Mouse (Mus musculus) midbrain, embryonic 10.5 days (tissue): ENCODE results near the gene Olfr288. TPM values are rescaled to one million over a fixed set of nuclear protein-coding genes. Genes with fewer than 3 reads are reported as not detected.
A peak's percentile ranks its signal among the peaks of the same experiment; 100 is the strongest.

Source experiments
- DNase-seq: peaks from one replicate; pipeline ENCODE4 v3.0.0-alpha.2; 2017; ENCODE audit warnings: low spot score
- H3K27ac ChIP-seq: fragments of 300-500 bp; sonication (generic); replicated peaks from 2 replicates; pipeline ENCODE4 v1.5.1; 2016; ENCODE audit warnings: mild to moderate bottlenecking
- H3K27me3 ChIP-seq: fragments of 300-500 bp; sonication (generic); 2 replicates; pipeline ENCODE4 v1.6.1; 2016; ENCODE audit warnings: low read depth, mild to moderate bottlenecking; ENCODE audit not compliant: poor library complexity, severe bottlenecking
- H3K36me3 ChIP-seq: fragments of 300-500 bp; sonication (generic); 2 replicates; pipeline ENCODE4 v1.6.1; 2016; ENCODE audit warnings: mild to moderate bottlenecking, moderate library complexity
- H3K4me1 ChIP-seq: fragments of 300-500 bp; sonication (generic); 2 replicates; pipeline ENCODE4 v1.6.1; 2016
- H3K4me3 ChIP-seq: fragments of 300-500 bp; sonication (generic); 2 replicates; pipeline ENCODE4 v1.5.1; 2016; ENCODE audit warnings: mild to moderate bottlenecking, moderate library complexity
- H3K9me3 ChIP-seq: fragments of 300-500 bp; sonication (generic); replicated peaks from 2 replicates; pipeline ENCODE4 v1.6.1; 2016; ENCODE audit warnings: mild to moderate bottlenecking
- WGBS: fragments of 180-500 bp; shearing (Covaris S2); methylation state at CpG from one replicate; pipeline ENCODE4 v1.1.7; 2016; 5-methylcytosine and 5-hydroxymethylcytosine counted together
- polyA plus RNA-seq: library from polyadenylated mRNA; unstranded; fragments of >200 nt; fragmentation: Nextera tagmentation; extraction: Ambion mirVana; gene quantifications from 2 replicates; pipeline ENCODE4 v1.2.1, GENCODE M21; 2016

Gene Olfr288
- polyA plus RNA-seq, 1 experiment from 2014 or later: not detected

GRCm38 (mm10) chr15:98180567-98181131 is 14.7 kb downstream of the Olfr288 start:
- peak overlapping the region; percentile 65 for H3K4me3 ChIP-seq
- no peak for DNase-seq
- H3K27ac ChIP-seq: peak overlapping the region; percentile 83
- WGBS: 5% methylated on average over 26 of the region's 26 CpGs
- peaks cover 18% of the 10 kb centered on the region for H3K27me3 ChIP-seq
- no peaks in the 10 kb centered on the region for H3K36me3 ChIP-seq
- H3K9me3 ChIP-seq: no peaks in the 10 kb centered on the region
- peaks cover 10% of the 10 kb centered on the region for H3K4me1 ChIP-seq

GRCm38 (mm10) chr15:98177320-98177719 is 18.0 kb downstream of the Olfr288 start:
- H3K27ac ChIP-seq: no peak overlapping the region
- WGBS: 76% methylated on average over 3 of the region's 3 CpGs
- H3K36me3 ChIP-seq: no peaks in the 10 kb centered on the region
- peaks cover 10% of the 10 kb centered on the region for H3K4me1 ChIP-seq
- H3K4me3 ChIP-seq: no peak overlapping the region
- H3K27me3 ChIP-seq: peaks cover 41% of the 10 kb centered on the region
- no peak for DNase-seq
- H3K9me3 ChIP-seq: no peaks in the 10 kb centered on the region

- peaks cover 23% of the 10 kb centered on the region for H3K4me1 ChIP-seq
- H3K27me3 ChIP-seq: peaks cover 60% of the 10 kb centered on the region
- WGBS: 43% methylated on average over 8 of the region's 8 CpGs
- DNase-seq: no peak
- no peak overlapping the region for H3K4me3 ChIP-seq
- H3K36me3 ChIP-seq: no peaks in the 10 kb centered on the region
- H3K27ac ChIP-seq: no peak overlapping the region
- no peaks in the 10 kb centered on the region for H3K9me3 ChIP-seq
Measured at GRCm38 (mm10) chr15:98173821-98174220, 21.5 kb downstream of the Olfr288 start.

GRCm38 (mm10) chr15:98172113-98172512 is 23.2 kb downstream of the Olfr288 start:
- H3K4me1 ChIP-seq: peaks cover 40% of the 10 kb centered on the region
- no peaks in the 10 kb centered on the region for H3K36me3 ChIP-seq
- 79% methylated on average over 5 of the region's 5 CpGs for WGBS
- DNase-seq: no peak
- no peaks in the 10 kb centered on the region for H3K9me3 ChIP-seq
- H3K4me3 ChIP-seq: no peak overlapping the region
- H3K27ac ChIP-seq: no peak overlapping the region
- peaks cover 74% of the 10 kb centered on the region for H3K27me3 ChIP-seq

- Histone ChIP-seq H3K36me3 (no peaks in the 10 kb centered on the region), H3K9me3 (no peaks in the 10 kb centered on the region), H3K27me3 (peaks cover 78% of the 10 kb centered on the region), H3K4me1 (peaks cover 49% of the 10 kb centered on the region), H3K4me3 (no peak overlapping the region; the same call in 1 of the 2 replicates), H3K27ac (no peak overlapping the region)
- DNase-seq: no peak
- WGBS: 81% methylated on average over 9 of the region's 9 CpGs
Measured at GRCm38 (mm10) chr15:98170917-98171316, 24.4 kb downstream of the Olfr288 start.

GRCm38 (mm10) chr15:98170365-98170764 is 25.0 kb downstream of the Olfr288 start:
- peaks cover 84% of the 10 kb centered on the region for H3K27me3 ChIP-seq
- H3K9me3 ChIP-seq: no peaks in the 10 kb centered on the region
- no peak overlapping the region for H3K27ac ChIP-seq
- H3K4me1 ChIP-seq: peaks cover 49% of the 10 kb centered on the region
- peak overlapping the region; percentile 67; the same call in 1 of the 2 replicates for H3K4me3 ChIP-seq
- H3K36me3 ChIP-seq: no peaks in the 10 kb centered on the region
- WGBS: 45% methylated on average over 7 of the region's 7 CpGs
- no peak for DNase-seq

GRCm38 (mm10) chr15:98168622-98169004 is 26.7 kb downstream of the Olfr288 start:
- Histone ChIP-seq H3K9me3 (no peaks in the 10 kb centered on the region), H3K4me1 (peaks cover 49% of the 10 kb centered on the region), H3K4me3 (peak overlapping the region; percentile 67), H3K27me3 (peaks cover 79% of the 10 kb centered on the region), H3K27ac (peak overlapping the region; percentile 89), H3K36me3 (no peaks in the 10 kb centered on the region)
- WGBS: 2% methylated on average over 19 of the region's 19 CpGs
- no peak for DNase-seq

GRCm38 (mm10) chr15:98167645-98168621 is 27.4 kb downstream of the Olfr288 start:
- DNase-seq: peak; percentile 94
- no peaks in the 10 kb centered on the region for H3K36me3 ChIP-seq
- under 1% methylated on average over 69 of the region's 69 CpGs for WGBS
- peaks cover 73% of the 10 kb centered on the region for H3K27me3 ChIP-seq
- peaks cover 49% of the 10 kb centered on the region for H3K4me1 ChIP-seq
- H3K27ac ChIP-seq: peak overlapping the region; percentile 89
- no peaks in the 10 kb centered on the region for H3K9me3 ChIP-seq
- H3K4me3 ChIP-seq: peak overlapping the region; percentile 67

- H3K4me3 ChIP-seq: peak within 1 kb of the TSS; percentile 67
- peak within 1 kb of the TSS; percentile 89 for H3K27ac ChIP-seq
- no peaks in the 10 kb centered on the region for H3K9me3 ChIP-seq
- no peaks in the 10 kb centered on the region for H3K36me3 ChIP-seq
- peak; percentile 28 for DNase-seq
- peaks cover 65% of the 10 kb centered on the region for H3K27me3 ChIP-seq
- H3K4me1 ChIP-seq: peaks cover 49% of the 10 kb centered on the region
- WGBS: 2% methylated on average over 16 of the region's 18 CpGs
Measured at GRCm38 (mm10) chr15:98166963-98167644, 28.2 kb downstream of the Olfr288 start, which contains the start of gene Ccdc184. Ccdc184 (plus strand) TSS chr15:98167158.

GRCm38 (mm10) chr15:98165525-98165924 is 29.8 kb downstream of the Olfr288 start, which contains the start of gene Asb8:
Asb8 (minus strand) TSS chr15:98165625.
- Histone ChIP-seq H3K4me3 (no peak within 1 kb of the TSS; the same call in 1 of the 2 replicates), H3K36me3 (no peaks in the 10 kb centered on the region), H3K27ac (no peak within 1 kb of the TSS), H3K9me3 (no peaks in the 10 kb centered on the region), H3K4me1 (peaks cover 53% of the 10 kb centered on the region), H3K27me3 (peaks cover 49% of the 10 kb centered on the region)
- DNase-seq: no peak
- WGBS: 89% methylated on average over 5 of the region's 5 CpGs

- Histone ChIP-seq H3K27me3 (peaks cover 20% of the 10 kb centered on the region), H3K27ac (no peak overlapping the region), H3K36me3 (no peaks in the 10 kb centered on the region), H3K9me3 (no peaks in the 10 kb centered on the region), H3K4me1 (peaks cover 29% of the 10 kb centered on the region), H3K4me3 (no peak overlapping the region)
- 85% methylated on average over 4 of the region's 4 CpGs for WGBS
- DNase-seq: no peak
Measured at GRCm38 (mm10) chr15:98162561-98162960, 32.8 kb downstream of the Olfr288 start.

GRCm38 (mm10) chr15:98161026-98161805 is 34.1 kb downstream of the Olfr288 start:
- peaks cover 15% of the 10 kb centered on the region for H3K27me3 ChIP-seq
- H3K36me3 ChIP-seq: no peaks in the 10 kb centered on the region
- 0 out of 2 replicates have a peak overlapping the region, but pooled peaks have one; percentile 13 for H3K27ac ChIP-seq
- WGBS: 75% methylated on average over 19 of the region's 19 CpGs
- no peak for DNase-seq
- H3K4me3 ChIP-seq: no peak overlapping the region
- H3K9me3 ChIP-seq: no peaks in the 10 kb centered on the region
- H3K4me1 ChIP-seq: peaks cover 15% of the 10 kb centered on the region
